Mouse (Mus musculus): ENCODE measurements at regions not wholly inside any gene's neighbourhood (a gene's known extent, or its start where the extent isn't known, plus 50 kb on each side); places are given as distances from the start of the nearest gene placed in this dataset.

- no peak for DNase-seq (ENCODE audit: low read depth, low spot score)
These were observed 270.4 kb upstream of the Dab2 start for GRCm38 (mm10) chr15:6029214-6029613.

- DNase-seq (ENCODE audit: low read depth, low spot score) = no peak
These were observed 269.2 kb upstream of the Dab2 start for GRCm38 (mm10) chr15:6030396-6030795.

GRCm38 (mm10) chr15:6034156-6034555 is 265.4 kb upstream of the Dab2 start:
- DNase-seq (ENCODE audit: low read depth, low spot score) = no peak

GRCm38 (mm10) chr15:6044511-6045256 is 254.9 kb upstream of the Dab2 start:
- no peak for DNase-seq (ENCODE audit: low read depth, low spot score)

- no peak for DNase-seq (ENCODE audit: low read depth, low spot score)
These were observed 243.9 kb upstream of the Dab2 start for GRCm38 (mm10) chr15:6055703-6056102.

- DNase-seq (ENCODE audit: low read depth, low spot score) = no peak
These were observed 242.5 kb upstream of the Dab2 start for GRCm38 (mm10) chr15:6056887-6057626.

GRCm38 (mm10) chr15:6059361-6059760 is 240.2 kb upstream of the Dab2 start:
- no peak for DNase-seq (ENCODE audit: low read depth, low spot score)

- no peak for DNase-seq (ENCODE audit: low read depth, low spot score)
These were observed 239.8 kb upstream of the Dab2 start for GRCm38 (mm10) chr15:6059790-6060189.

GRCm38 (mm10) chr15:6060649-6061048 is 238.9 kb upstream of the Dab2 start:
- DNase-seq (ENCODE audit: low read depth, low spot score) = no peak

- no peak for DNase-seq (ENCODE audit: low read depth, low spot score)
These were observed 234.5 kb upstream of the Dab2 start for GRCm38 (mm10) chr15:6065100-6065499.

- DNase-seq (ENCODE audit: low read depth, low spot score) = no peak
These were observed 232.2 kb upstream of the Dab2 start for GRCm38 (mm10) chr15:6067380-6067779.

- no peak for DNase-seq (ENCODE audit: low read depth, low spot score)
These were observed 231.2 kb upstream of the Dab2 start for GRCm38 (mm10) chr15:6068371-6068770.

GRCm38 (mm10) chr15:6071873-6072272 is 227.7 kb upstream of the Dab2 start:
- no peak for DNase-seq (ENCODE audit: low read depth, low spot score)

GRCm38 (mm10) chr15:6072920-6073319 is 226.7 kb upstream of the Dab2 start:
- DNase-seq (ENCODE audit: low read depth, low spot score) = no peak

- DNase-seq (ENCODE audit: low read depth, low spot score) = no peak
These were observed 218.6 kb upstream of the Dab2 start for GRCm38 (mm10) chr15:6080714-6081635.

- DNase-seq (ENCODE audit: low read depth, low spot score) = no peak
These were observed 212.4 kb upstream of the Dab2 start for GRCm38 (mm10) chr15:6087208-6087607.

- DNase-seq (ENCODE audit: low read depth, low spot score) = no peak
These were observed 211.1 kb upstream of the Dab2 start for GRCm38 (mm10) chr15:6088498-6088897.

GRCm38 (mm10) chr15:6129697-6130096 is 169.9 kb upstream of the Dab2 start:
- no peak for DNase-seq (ENCODE audit: low read depth, low spot score)

GRCm38 (mm10) chr15:6132216-6132615 is 167.4 kb upstream of the Dab2 start:
- DNase-seq (ENCODE audit: low read depth, low spot score) = no peak

- no peak for DNase-seq (ENCODE audit: low read depth, low spot score)
These were observed 154.5 kb upstream of the Dab2 start for GRCm38 (mm10) chr15:6145071-6145470.

GRCm38 (mm10) chr15:6154706-6155105 is 144.9 kb upstream of the Dab2 start:
- no peak for DNase-seq (ENCODE audit: low read depth, low spot score)

- no peak for DNase-seq (ENCODE audit: low read depth, low spot score)
These were observed 119.3 kb upstream of the Dab2 start for GRCm38 (mm10) chr15:6180261-6180660.
